Mouse (Mus musculus): Measurements from ENCODE around the gene Gmds. TPM values are rescaled to one million over a fixed set of nuclear protein-coding genes. Genes with fewer than 3 reads are reported as not detected.

The Gmds gene
- polyA plus RNA-seq, 1 experiment from 2014 or later: 41.0 TPM

GRCm38 (mm10) chr13:31806890-31807735 lies 531.4 kb downstream of the Gmds start:
- peak overlapping the region; percentile 97 for H3K4me2 ChIP-seq
- ATAC-seq (ENCODE audit: insufficient number of reproducible peaks, insufficient read depth, low FRiP score, low TSS enrichment, low read depth): 0 out of 2 replicates have a peak, but pooled peaks have one; percentile 12
- peaks cover 86% of the 10 kb centered on the region for H3K27me3 ChIP-seq
- no peaks in the 10 kb centered on the region for H3K36me3 ChIP-seq
- H3K4me1 ChIP-seq: peaks cover 57% of the 10 kb centered on the region
- peak overlapping the region; percentile 95 for H3K27ac ChIP-seq
- H3K9ac ChIP-seq: peak overlapping the region; percentile 89
- H3K4me3 ChIP-seq: peak overlapping the region; percentile 70
- H3K9me3 ChIP-seq: no peaks in the 10 kb centered on the region
- under 1% methylated on average over 84 of the region's 101 CpGs for WGBS

GRCm38 (mm10) chr13:31806428-31806832 lies 532.1 kb downstream of the Gmds start, which contains the start of gene Foxc1:
Foxc1 (plus strand) TSS chr13:31806633.
- Histone ChIP-seq H3K4me1 (peaks cover 59% of the 10 kb centered on the region), H3K4me2 (peak within 1 kb of the TSS; percentile 97), H3K27ac (peak within 1 kb of the TSS; percentile 95), H3K9ac (peak within 1 kb of the TSS; percentile 89), H3K27me3 (peaks cover 86% of the 10 kb centered on the region), H3K4me3 (peak within 1 kb of the TSS; percentile 70), H3K36me3 (no peaks in the 10 kb centered on the region), H3K9me3 (no peaks in the 10 kb centered on the region)
- ATAC-seq (ENCODE audit: insufficient number of reproducible peaks, insufficient read depth, low FRiP score, low TSS enrichment, low read depth): peak; percentile 72
- WGBS: 0% methylated on average over 38 of the region's 40 CpGs

GRCm38 (mm10) chr13:31805831-31806427 lies 532.6 kb downstream of the Gmds start:
- peak overlapping the region; percentile 70 for H3K4me3 ChIP-seq
- H3K4me2 ChIP-seq: peak overlapping the region; percentile 97
- no peaks in the 10 kb centered on the region for H3K36me3 ChIP-seq
- peaks cover 86% of the 10 kb centered on the region for H3K27me3 ChIP-seq
- 0 out of 2 replicates have a peak, but pooled peaks have one; percentile 5 for ATAC-seq (ENCODE audit: insufficient number of reproducible peaks, insufficient read depth, low FRiP score, low TSS enrichment, low read depth)
- H3K4me1 ChIP-seq: peaks cover 57% of the 10 kb centered on the region
- H3K9ac ChIP-seq: peak overlapping the region; percentile 89
- H3K27ac ChIP-seq: peak overlapping the region; percentile 95
- WGBS: 3% methylated on average over 25 of the region's 34 CpGs
- no peaks in the 10 kb centered on the region for H3K9me3 ChIP-seq

GRCm38 (mm10) chr13:31804571-31804970 lies 534.0 kb downstream of the Gmds start:
- H3K36me3 ChIP-seq: no peaks in the 10 kb centered on the region
- H3K4me3 ChIP-seq: no peak overlapping the region
- H3K27me3 ChIP-seq: peaks cover 92% of the 10 kb centered on the region
- H3K9ac ChIP-seq: 0 out of 2 replicates have a peak overlapping the region, but pooled peaks have one; percentile 12
- peaks cover 59% of the 10 kb centered on the region for H3K4me1 ChIP-seq
- H3K4me2 ChIP-seq: peak overlapping the region; percentile 11; the same call in 1 of the 2 replicates
- no peak for ATAC-seq (ENCODE audit: insufficient number of reproducible peaks, insufficient read depth, low FRiP score, low TSS enrichment, low read depth)
- H3K9me3 ChIP-seq: no peaks in the 10 kb centered on the region
- 6% methylated on average over 7 of the region's 7 CpGs for WGBS
- H3K27ac ChIP-seq: no peak overlapping the region

GRCm38 (mm10) chr13:31803166-31804093 lies 535.1 kb downstream of the Gmds start:
- WGBS: 2% methylated on average over 31 of the region's 31 CpGs
- Histone ChIP-seq H3K4me3 (no peak overlapping the region), H3K4me2 (peak overlapping the region; percentile 42), H3K4me1 (peaks cover 56% of the 10 kb centered on the region), H3K9ac (no peak overlapping the region), H3K27me3 (peaks cover 99% of the 10 kb centered on the region), H3K9me3 (no peaks in the 10 kb centered on the region), H3K36me3 (no peaks in the 10 kb centered on the region), H3K27ac (no peak overlapping the region)
- no peak for ATAC-seq (ENCODE audit: insufficient number of reproducible peaks, insufficient read depth, low FRiP score, low TSS enrichment, low read depth)

GRCm38 (mm10) chr13:31802447-31802846 lies 536.1 kb downstream of the Gmds start:
- Histone ChIP-seq H3K9ac (no peak overlapping the region), H3K4me3 (no peak overlapping the region), H3K9me3 (no peaks in the 10 kb centered on the region), H3K4me1 (peaks cover 46% of the 10 kb centered on the region), H3K36me3 (no peaks in the 10 kb centered on the region), H3K4me2 (no peak overlapping the region), H3K27ac (no peak overlapping the region), H3K27me3 (peaks cover 99% of the 10 kb centered on the region)
- ATAC-seq (ENCODE audit: insufficient number of reproducible peaks, insufficient read depth, low FRiP score, low TSS enrichment, low read depth): no peak
- 10% methylated on average over 5 of the region's 5 CpGs for WGBS

GRCm38 (mm10) chr13:31801703-31802305 lies 536.7 kb downstream of the Gmds start:
- Histone ChIP-seq H3K9me3 (no peaks in the 10 kb centered on the region), H3K9ac (no peak overlapping the region), H3K4me1 (peaks cover 40% of the 10 kb centered on the region), H3K27ac (no peak overlapping the region), H3K4me2 (peak overlapping the region; percentile 73), H3K36me3 (no peaks in the 10 kb centered on the region), H3K4me3 (peak overlapping the region; percentile 39), H3K27me3 (peaks cover 95% of the 10 kb centered on the region)
- WGBS: 2% methylated on average over 25 of the region's 25 CpGs
- no peak for ATAC-seq (ENCODE audit: insufficient number of reproducible peaks, insufficient read depth, low FRiP score, low TSS enrichment, low read depth)

GRCm38 (mm10) chr13:31800581-31801576 lies 537.7 kb downstream of the Gmds start:
- Histone ChIP-seq H3K4me1 (peaks cover 35% of the 10 kb centered on the region), H3K9ac (peak overlapping the region; percentile 57), H3K27me3 (peaks cover 91% of the 10 kb centered on the region), H3K9me3 (no peaks in the 10 kb centered on the region), H3K27ac (no peak overlapping the region), H3K4me3 (peak overlapping the region; percentile 39), H3K36me3 (no peaks in the 10 kb centered on the region), H3K4me2 (peak overlapping the region; percentile 73)
- 2% methylated on average over 43 of the region's 43 CpGs for WGBS
- ATAC-seq (ENCODE audit: insufficient number of reproducible peaks, insufficient read depth, low FRiP score, low TSS enrichment, low read depth): peak; percentile 69; the same call in 1 of the 2 replicates

GRCm38 (mm10) chr13:31798075-31798474 lies 540.5 kb downstream of the Gmds start:
- no peak for ATAC-seq (ENCODE audit: insufficient number of reproducible peaks, insufficient read depth, low FRiP score, low TSS enrichment, low read depth)
- Histone ChIP-seq H3K9me3 (no peaks in the 10 kb centered on the region), H3K4me1 (peaks cover 20% of the 10 kb centered on the region), H3K36me3 (no peaks in the 10 kb centered on the region), H3K9ac (no peak overlapping the region), H3K4me2 (no peak overlapping the region), H3K27me3 (peaks cover 86% of the 10 kb centered on the region), H3K4me3 (no peak overlapping the region), H3K27ac (no peak overlapping the region)
- 36% methylated on average over 9 of the region's 9 CpGs for whole genome bisulfite sequencing

- H3K4me2 ChIP-seq: no peak overlapping the region
- H3K9ac ChIP-seq: no peak overlapping the region
- 70% methylated on average over 10 of the region's 10 CpGs for WGBS
- peaks cover 22% of the 10 kb centered on the region for H3K4me1 ChIP-seq
- no peak for ATAC-seq (ENCODE audit: insufficient number of reproducible peaks, insufficient read depth, low FRiP score, low TSS enrichment, low read depth)
- peaks cover 80% of the 10 kb centered on the region for H3K27me3 ChIP-seq
- H3K4me3 ChIP-seq: no peak overlapping the region
- no peak overlapping the region for H3K27ac ChIP-seq
- H3K9me3 ChIP-seq: no peaks in the 10 kb centered on the region
- no peaks in the 10 kb centered on the region for H3K36me3 ChIP-seq
Observed at GRCm38 (mm10) chr13:31797346-31797745, 541.2 kb downstream of the Gmds start.

All from embryonic facial prominence, embryonic 13.5 days (tissue).